Mouse (Mus musculus) limb, embryonic 12.5 days (tissue): ENCODE data around the gene Arrdc2. TPM values are rescaled to one million over a fixed set of nuclear protein-coding genes. Genes with fewer than 3 reads are reported as not detected.

Experiments
- ATAC-seq: fragments of 200-750 bp; cut with Nextera tagmentation; 2 replicates; pipeline ENCODE4 v1.8.0; 2017; ENCODE audit warnings: low read depth, moderate TSS enrichment; ENCODE audit not compliant: insufficient number of reproducible peaks, insufficient read depth, low FRiP score, low TSS enrichment
- H3K27ac ChIP-seq: fragments of 300-500 bp; sonication (generic); 2 replicates; pipeline ENCODE4 v1.5.1; 2016; ENCODE audit warnings: mild to moderate bottlenecking, moderate library complexity
- H3K27me3 ChIP-seq: fragments of 300-500 bp; sonication (generic); 2 replicates; pipeline ENCODE4 v1.6.1; 2016; ENCODE audit warnings: mild to moderate bottlenecking, moderate library complexity
- H3K36me3 ChIP-seq: fragments of 300-500 bp; sonication (generic); 2 replicates; pipeline ENCODE4 v1.6.1; 2016; ENCODE audit warnings: mild to moderate bottlenecking, moderate library complexity
- H3K4me1 ChIP-seq: fragments of 300-500 bp; sonication (generic); replicated peaks from 2 replicates; pipeline ENCODE4 v1.6.1; 2016
- H3K4me2 ChIP-seq: fragments of 300-500 bp; sonication (generic); 2 replicates; pipeline ENCODE4 v1.6.1; 2016; ENCODE audit warnings: mild to moderate bottlenecking, moderate library complexity
- H3K4me3 ChIP-seq: fragments of 300-500 bp; sonication (generic); replicated peaks from 2 replicates; pipeline ENCODE4 v1.5.1; 2016; ENCODE audit warnings: mild to moderate bottlenecking
- H3K9ac ChIP-seq: fragments of 300-500 bp; sonication (generic); replicated peaks from 2 replicates; pipeline ENCODE4 v1.6.1; 2016; ENCODE audit warnings: mild to moderate bottlenecking, moderate library complexity
- H3K9me3 ChIP-seq: fragments of 300-500 bp; sonication (generic); 2 replicates; pipeline ENCODE4 v1.6.1; 2016; ENCODE audit warnings: mild to moderate bottlenecking, moderate library complexity
- WGBS: fragments of 180-500 bp; shearing (Covaris S2); methylation state at CpG from one replicate; pipeline ENCODE4 v1.1.7; 2016; 5-methylcytosine and 5-hydroxymethylcytosine counted together
- polyA plus RNA-seq: library from polyadenylated mRNA; unstranded; fragments of >200 nt; fragmentation: Nextera tagmentation; extraction: Ambion mirVana; gene quantifications from 2 replicates; pipeline ENCODE4 v1.2.1, GENCODE M21; 2016

Gene Arrdc2
- polyA plus RNA-seq, 1 experiment from 2014 or later, result 5.3 TPM

- peaks cover 57% of the 10 kb centered on the region for H3K4me1 ChIP-seq
- H3K4me2 ChIP-seq, result peak overlapping the region; percentile 96
- ATAC-seq, result peak; percentile 11
- 3% methylated on average over 24 of the region's 24 CpGs for WGBS
- no peaks in the 10 kb centered on the region for H3K9me3 ChIP-seq
- H3K36me3 ChIP-seq, result peaks cover 10% of the 10 kb centered on the region; the same call in 1 of the 2 replicates
- peak overlapping the region; percentile 55 for H3K4me3 ChIP-seq
- H3K9ac ChIP-seq, result peak overlapping the region; percentile 71
- peak overlapping the region; percentile 84 for H3K27ac ChIP-seq
- H3K27me3 ChIP-seq, result peaks cover 34% of the 10 kb centered on the region
Observed at GRCm38 (mm10) chr8:70864712-70865221, 25.2 kb upstream of the Arrdc2 start.

- Histone ChIP-seq H3K36me3 (peaks cover 10% of the 10 kb centered on the region; the same call in 1 of the 2 replicates), H3K4me2 (peak overlapping the region; percentile 96), H3K4me1 (peaks cover 54% of the 10 kb centered on the region), H3K27ac (peak overlapping the region; percentile 84), H3K9me3 (no peaks in the 10 kb centered on the region), H3K27me3 (peaks cover 34% of the 10 kb centered on the region), H3K9ac (peak overlapping the region; percentile 71), H3K4me3 (peak overlapping the region; percentile 55)
- no peak for ATAC-seq
- WGBS, result 1% methylated on average over 46 of the region's 46 CpGs
Observed at GRCm38 (mm10) chr8:70863956-70864711, 24.6 kb upstream of the Arrdc2 start.

- peaks cover 6% of the 10 kb centered on the region; the same call in 1 of the 2 replicates for H3K36me3 ChIP-seq
- under 1% methylated on average over 53 of the region's 55 CpGs for WGBS
- peak within 1 kb of the TSS; percentile 71 for H3K9ac ChIP-seq
- peaks cover 34% of the 10 kb centered on the region for H3K27me3 ChIP-seq
- H3K4me1 ChIP-seq, result peaks cover 54% of the 10 kb centered on the region
- H3K9me3 ChIP-seq, result no peaks in the 10 kb centered on the region
- no peak for ATAC-seq
- peak within 1 kb of the TSS; percentile 55 for H3K4me3 ChIP-seq
- H3K4me2 ChIP-seq, result peak within 1 kb of the TSS; percentile 96
- H3K27ac ChIP-seq, result peak within 1 kb of the TSS; percentile 84; the same call in 1 of the 2 replicates
Observed at GRCm38 (mm10) chr8:70862824-70863641, 23.5 kb upstream of the Arrdc2 start, which contains the start of gene Kcnn1. TSS of gene Kcnn1 (minus strand) at chr8:70863258.

- ATAC-seq, result no peak
- peaks cover 14% of the 10 kb centered on the region for H3K27me3 ChIP-seq
- 11% methylated on average over 4 of the region's 4 CpGs for whole genome bisulfite sequencing
- H3K9me3 ChIP-seq, result no peaks in the 10 kb centered on the region
- H3K27ac ChIP-seq, result 0 out of 2 replicates have a peak overlapping the region, but pooled peaks have one; percentile 25
- 0 out of 2 replicates have a peak overlapping the region, but pooled peaks have one; percentile 2 for H3K4me3 ChIP-seq
- H3K4me2 ChIP-seq, result peak overlapping the region; percentile 88; the same call in 1 of the 2 replicates
- peaks cover 38% of the 10 kb centered on the region for H3K4me1 ChIP-seq
- H3K36me3 ChIP-seq, result peaks cover 2% of the 10 kb centered on the region; the same call in 1 of the 2 replicates
- H3K9ac ChIP-seq, result 0 out of 2 replicates have a peak overlapping the region, but pooled peaks have one; percentile 27
Observed at GRCm38 (mm10) chr8:70857516-70857915, 18.0 kb upstream of the Arrdc2 start.

GRCm38 (mm10) chr8:70856541-70857197 lies 17.1 kb upstream of the Arrdc2 start:
- peak overlapping the region; percentile 88 for H3K4me2 ChIP-seq
- no peaks in the 10 kb centered on the region for H3K9me3 ChIP-seq
- peak; percentile 66; the same call in 1 of the 2 replicates for ATAC-seq
- no peak overlapping the region for H3K27ac ChIP-seq
- H3K36me3 ChIP-seq, result peaks cover 5% of the 10 kb centered on the region; the same call in 1 of the 2 replicates
- peaks cover 6% of the 10 kb centered on the region for H3K27me3 ChIP-seq
- peak overlapping the region; percentile 60 for H3K9ac ChIP-seq
- peaks cover 41% of the 10 kb centered on the region for H3K4me1 ChIP-seq
- H3K4me3 ChIP-seq, result peak overlapping the region; percentile 53
- 7% methylated on average over 33 of the region's 33 CpGs for WGBS

GRCm38 (mm10) chr8:70856028-70856427 lies 16.5 kb upstream of the Arrdc2 start:
- peaks cover 5% of the 10 kb centered on the region; the same call in 1 of the 2 replicates for H3K36me3 ChIP-seq
- 67% methylated on average over 5 of the region's 5 CpGs for whole genome bisulfite sequencing
- H3K4me3 ChIP-seq, result peak overlapping the region; percentile 53; the same call in 1 of the 2 replicates
- no peak for ATAC-seq
- no peak overlapping the region for H3K9ac ChIP-seq
- H3K27ac ChIP-seq, result no peak overlapping the region
- peak overlapping the region; percentile 88; the same call in 1 of the 2 replicates for H3K4me2 ChIP-seq
- peaks cover 45% of the 10 kb centered on the region for H3K4me1 ChIP-seq
- no peaks in the 10 kb centered on the region; the same call in 1 of the 2 replicates for H3K27me3 ChIP-seq
- H3K9me3 ChIP-seq, result no peaks in the 10 kb centered on the region

GRCm38 (mm10) chr8:70853863-70854262 lies 14.3 kb upstream of the Arrdc2 start:
- 80% methylated on average over 2 of the region's 2 CpGs for WGBS
- Histone ChIP-seq H3K9me3 (no peaks in the 10 kb centered on the region), H3K36me3 (peaks cover 5% of the 10 kb centered on the region; the same call in 1 of the 2 replicates), H3K27me3 (peaks cover under 1% of the 10 kb centered on the region; the same call in 1 of the 2 replicates), H3K9ac (no peak overlapping the region), H3K4me2 (no peak overlapping the region), H3K27ac (no peak overlapping the region), H3K4me1 (peaks cover 42% of the 10 kb centered on the region), H3K4me3 (no peak overlapping the region)
- ATAC-seq, result no peak

GRCm38 (mm10) chr8:70852595-70853231 lies 13.2 kb upstream of the Arrdc2 start:
- Histone ChIP-seq H3K4me1 (peaks cover 31% of the 10 kb centered on the region), H3K27ac (no peak overlapping the region), H3K9me3 (no peaks in the 10 kb centered on the region), H3K27me3 (peaks cover 6% of the 10 kb centered on the region; the same call in 1 of the 2 replicates), H3K4me2 (no peak overlapping the region), H3K36me3 (peaks cover 5% of the 10 kb centered on the region; the same call in 1 of the 2 replicates), H3K4me3 (no peak overlapping the region), H3K9ac (peak overlapping the region; percentile 23; the same call in 1 of the 2 replicates)
- ATAC-seq, result no peak
- 92% methylated on average over 41 of the region's 41 CpGs for WGBS

GRCm38 (mm10) chr8:70851837-70852236 lies 12.3 kb upstream of the Arrdc2 start:
- Histone ChIP-seq H3K4me2 (no peak overlapping the region), H3K4me3 (no peak overlapping the region), H3K27ac (peak overlapping the region; percentile 54), H3K9me3 (no peaks in the 10 kb centered on the region), H3K36me3 (peaks cover 5% of the 10 kb centered on the region; the same call in 1 of the 2 replicates), H3K4me1 (peaks cover 22% of the 10 kb centered on the region), H3K27me3 (peaks cover 8% of the 10 kb centered on the region), H3K9ac (peak overlapping the region; percentile 42)
- 0 out of 2 replicates have a peak, but pooled peaks have one; percentile 7 for ATAC-seq
- WGBS, result 41% methylated on average over 6 of the region's 6 CpGs

GRCm38 (mm10) chr8:70850947-70851346 lies 11.4 kb upstream of the Arrdc2 start:
- H3K27ac ChIP-seq, result no peak overlapping the region
- no peak overlapping the region for H3K9ac ChIP-seq
- peaks cover 5% of the 10 kb centered on the region; the same call in 1 of the 2 replicates for H3K36me3 ChIP-seq
- no peak overlapping the region for H3K4me2 ChIP-seq
- WGBS, result 76% methylated on average over 4 of the region's 4 CpGs
- H3K9me3 ChIP-seq, result no peaks in the 10 kb centered on the region
- no peak for ATAC-seq
- H3K27me3 ChIP-seq, result peaks cover 11% of the 10 kb centered on the region
- peaks cover 16% of the 10 kb centered on the region for H3K4me1 ChIP-seq
- no peak overlapping the region for H3K4me3 ChIP-seq
